Comparison of ENCODE assay signal across 20 mouse cellular contexts in genomic region chr7:121221158-121221557, GRCm38 (mm10).
DNase-seq lines count a peak whose midpoint lies in the region; TF ChIP-seq lines count a peak whose summit lies in the region.
"Had no signal": no experiment of that assay in that cellular context is flagged by ENCODE, and none has a peak within 500 bp of the region (broad histone marks: within the 10 kb centered on the region; RNA-seq: fewer than 3 reads in every experiment).

No protein-coding gene starts in this region.

- intact Hi-C loops in left cerebral cortex, adult 2 months (cut with DNase I), result loop anchor here (5.0 kb wide), 1 partner anchor 76 kb away; no protein-coding TSS in a partner anchor

- DNase-seq in heart, adult 11 months, result peak; percentile 64
- no peak for DNase-seq in heart, postnatal 4 days
- peak; percentile 13 for DNase-seq in right cerebral cortex, postnatal 25 days
- DNase-seq in right cerebral cortex, postnatal 4 days, result no peak
- DNase-seq in left cerebral cortex, adult 2 months (ENCODE audit: extremely low spot score in 1 of 2, low spot score in 2 of 2), result no peak
- no peak for DNase-seq in retina, postnatal 1 day
- DNase-seq in hindbrain, embryonic 10.5 days (ENCODE audit: low spot score), result no peak
- DNase-seq: adrenal gland, adult 2 months; adrenal gland, postnatal 36 days; cerebellum, adult 11 months; cerebellum, adult 8-10 months; cerebellum, postnatal 14 days; gastrocnemius, adult 2 months; gastrocnemius, postnatal 25 days; heart, postnatal 36 days had no signal

- no peak overlapping the region for H3K4me3 ChIP-seq in left cerebral cortex, adult 2 months
- H3K4me3 ChIP-seq in hindbrain, embryonic 10.5 days, result no peak overlapping the region
- H3K4me3 ChIP-seq: embryonic facial prominence, embryonic 13.5 days; forebrain, embryonic 12.5 days; gastrocnemius, adult 2 months; heart, embryonic 13.5 days; hindbrain, embryonic 13.5 days had no signal

- no peaks in the 10 kb centered on the region for H3K27me3 ChIP-seq in hindbrain, embryonic 10.5 days (ENCODE audit: insufficient read depth, poor library complexity, severe bottlenecking)
- H3K27me3 ChIP-seq: embryonic facial prominence, embryonic 13.5 days; forebrain, embryonic 12.5 days; heart, embryonic 13.5 days; hindbrain, embryonic 13.5 days had no signal

- H3K27ac ChIP-seq in left cerebral cortex, adult 2 months, result peak overlapping the region; percentile 44
- no peak overlapping the region for H3K27ac ChIP-seq in hindbrain, embryonic 10.5 days
- H3K27ac ChIP-seq: embryonic facial prominence, embryonic 13.5 days; forebrain, embryonic 12.5 days; gastrocnemius, adult 2 months; heart, embryonic 13.5 days; hindbrain, embryonic 13.5 days; hindbrain, postnatal 0 days had no signal

- 92% methylated on average over 7 of the region's 7 CpGs for WGBS in hindbrain, embryonic 10.5 days

- no peaks in the 10 kb centered on the region for H3K9me3 ChIP-seq in hindbrain, embryonic 10.5 days
- H3K9me3 ChIP-seq: embryonic facial prominence, embryonic 13.5 days; forebrain, embryonic 12.5 days; heart, embryonic 13.5 days; hindbrain, embryonic 13.5 days had no signal

- no peaks in the 10 kb centered on the region for H3K36me3 ChIP-seq in hindbrain, embryonic 10.5 days
- H3K36me3 ChIP-seq: embryonic facial prominence, embryonic 13.5 days; forebrain, embryonic 12.5 days; heart, embryonic 13.5 days; hindbrain, embryonic 13.5 days had no signal

- TF ChIP-seq CTCF in left cerebral cortex, adult 2 months (IDR thresholded peaks at IDR 0.05), result no peak

- H3K4me1 ChIP-seq in hindbrain, embryonic 10.5 days (replicated peaks), result peaks cover 4% of the 10 kb centered on the region
- H3K4me1 ChIP-seq: embryonic facial prominence, embryonic 13.5 days; forebrain, embryonic 12.5 days; heart, embryonic 13.5 days; hindbrain, embryonic 13.5 days had no signal

Comparison
In these comparisons a context has a peak if more than half of its experiments do, and no peak if none do; other contexts are left out.
1. DNase-seq: peak in heart, adult 11 months (single experiment) and right cerebral cortex, postnatal 25 days (single experiment); none in heart, postnatal 4 days (single experiment), right cerebral cortex, postnatal 4 days (single experiment), left cerebral cortex, adult 2 months (0 of 2), retina, postnatal 1 day (single experiment) and hindbrain, embryonic 10.5 days (single experiment).